Mouse (Mus musculus) thymus, adult 2 months (tissue): ENCODE data around the gene Ubr4.

ENCODE experiments used
- CTCF ChIP-seq: fragments of 200-500 bp; IDR thresholded peaks from 2 replicates; pipeline ENCODE4 v1.5.1; 2012; ENCODE audit warnings: mild to moderate bottlenecking, control low read depth, low read length, moderate library complexity, borderline replicate concordance; ENCODE audit not compliant: control insufficient read depth, poor library complexity, insufficient read depth; ENCODE audit errors: extremely low read depth
- POLR2A ChIP-seq: fragments of 200-500 bp; IDR thresholded peaks from 2 replicates; pipeline ENCODE4 v1.6.1; 2012; ENCODE audit warnings: mild to moderate bottlenecking, low read length, control low read depth, moderate library complexity; ENCODE audit not compliant: control insufficient read depth, poor library complexity, insufficient read depth; ENCODE audit errors: extremely low read depth

GRCm38 (mm10) chr4:139452944-139453700 is 100.7 kb downstream of the Ubr4 start:
- TF ChIP-seq CTCF (no peak), POLR2A (no peak)
